Mouse (Mus musculus) MEL (cell line): ENCODE measurements around the gene Fcer1g. TPM values are rescaled to one million over a fixed set of nuclear protein-coding genes. Genes with fewer than 3 reads are reported as not detected.

Experiments used
- DNase-seq: peaks from one replicate; pipeline ENCODE4 v3.0.0; 2011; ENCODE audit warnings: low read depth, low spot score
- H3K27ac ChIP-seq: 2 replicates; pipeline ENCODE4 v1.5.1; 2012; ENCODE audit warnings: low read depth, mild to moderate bottlenecking, control low read depth, low read length, moderate library complexity; ENCODE audit not compliant: control insufficient read depth
- H3K27me3 ChIP-seq, 2 experiments: fragments of 150-350 bp in 1 of 2; sonication (generic) in 1 of 2; 2 replicates each; pipeline ENCODE4 v1.6.1; 2012; ENCODE audit warnings: low read length in 2 of 2, mild to moderate bottlenecking in 2 of 2, improper control_type of control experiment in 1 of 2, moderate library complexity in 1 of 2; ENCODE audit not compliant: insufficient read depth in 2 of 2, control insufficient read depth in 1 of 2
- H3K36me3 ChIP-seq, 2 experiments: 2 replicates each; pipeline ENCODE4 v1.6.1; 2012 to 2014; ENCODE audit warnings: low read length in 2 of 2, improper control_type of control experiment in 1 of 2, inconsistent platforms in 1 of 2, mild to moderate bottlenecking in 1 of 2; ENCODE audit not compliant: insufficient read depth in 2 of 2, control insufficient read depth in 1 of 2
- H3K4me1 ChIP-seq, 2 experiments: fragments of 150-350 bp in 1 of 2; sonication (generic) in 1 of 2; 2 replicates each; pipeline ENCODE4 v1.6.1; 2012; ENCODE audit warnings: low read length in 2 of 2, improper control_type of control experiment in 1 of 2, mild to moderate bottlenecking in 1 of 2; ENCODE audit not compliant: insufficient read depth in 2 of 2, control insufficient read depth in 1 of 2
- H3K4me3 ChIP-seq, 2 experiments: fragments of 150-350 bp in 1 of 2; sonication (generic) in 1 of 2; 2 replicates each; pipeline ENCODE4 v1.5.1; 2012; ENCODE audit warnings: low read depth in 2 of 2, low read length in 2 of 2, mild to moderate bottlenecking in 2 of 2, moderate library complexity in 2 of 2, control low read depth in 1 of 2, improper control_type of control experiment in 1 of 2; ENCODE audit not compliant: control insufficient read depth in 1 of 2, insufficient read depth in 1 of 2
- H3K79me2 ChIP-seq: 2 replicates; pipeline ENCODE4 v1.6.1; 2012; ENCODE audit warnings: mild to moderate bottlenecking, low read length, moderate library complexity; ENCODE audit not compliant: control insufficient read depth, poor library complexity, insufficient read depth
- H3K9ac ChIP-seq: 2 replicates; pipeline ENCODE4 v1.6.1; 2012; ENCODE audit warnings: low read depth, mild to moderate bottlenecking, control low read depth, low read length, moderate library complexity; ENCODE audit not compliant: control insufficient read depth, poor library complexity, severe bottlenecking
- H3K9me3 ChIP-seq: fragments of 150-350 bp; sonication (generic); replicated peaks from 2 replicates; pipeline ENCODE4 v1.6.1; 2012; ENCODE audit warnings: mild to moderate bottlenecking, low read length, improper control_type of control experiment, moderate library complexity; ENCODE audit not compliant: insufficient read depth
- CHD2 ChIP-seq: IDR thresholded peaks from 2 replicates; pipeline ENCODE4 v1.6.1; 2011; ENCODE audit warnings: low read length, improper control_type of control experiment
- CTCF ChIP-seq, 3 experiments: IDR thresholded peaks in 2 of 3; conservative IDR thresholded peaks in 1 of 3; 2 replicates each; pipeline ENCODE4 v1.5.1; 2011 to 2012; ENCODE audit warnings: low read length in 3 of 3, low read depth in 2 of 3, mild to moderate bottlenecking in 2 of 3, improper control_type of control experiment in 1 of 3, inconsistent platforms in 1 of 3, mixed read lengths in 1 of 3, moderate library complexity in 1 of 3; ENCODE audit not compliant: control insufficient read depth in 1 of 3, insufficient read depth in 1 of 3, poor library complexity in 1 of 3, severe bottlenecking in 1 of 3
- E2F4 ChIP-seq: IDR thresholded peaks from 2 replicates; pipeline ENCODE4 v1.6.1; 2011; ENCODE audit warnings: low read depth, low read length, improper control_type of control experiment, borderline replicate concordance
- ELF1 ChIP-seq: IDR thresholded peaks from 2 replicates; pipeline ENCODE4 v1.6.1; 2014; ENCODE audit warnings: low read depth, mild to moderate bottlenecking, inconsistent platforms, low read length, improper control_type of control experiment, moderate library complexity
- EP300 ChIP-seq, 2 experiments: IDR thresholded peaks; 2 replicates each; pipeline ENCODE4 v1.6.1; 2011; ENCODE audit warnings: improper control_type of control experiment in 2 of 2, low read length in 2 of 2, low read depth in 1 of 2, mild to moderate bottlenecking in 1 of 2
- GABPA ChIP-seq: IDR thresholded peaks from 2 replicates; pipeline ENCODE4 v1.6.1; 2012; ENCODE audit warnings: low read depth, mild to moderate bottlenecking, inconsistent platforms, low read length, improper control_type of control experiment, moderate library complexity
- HCFC1 ChIP-seq: IDR thresholded peaks from 2 replicates; pipeline ENCODE4 v1.6.1; 2012; ENCODE audit warnings: low read depth, mild to moderate bottlenecking, inconsistent platforms, low read length, improper control_type of control experiment, moderate library complexity
- JUND ChIP-seq: IDR thresholded peaks from 2 replicates; pipeline ENCODE4 v1.6.1; 2011; ENCODE audit warnings: low read depth, mild to moderate bottlenecking, improper control_type of control experiment, low read length
- MAFK ChIP-seq: IDR thresholded peaks from 2 replicates; pipeline ENCODE4 v1.6.1; 2011; ENCODE audit warnings: low read depth, mild to moderate bottlenecking, low read length, improper control_type of control experiment, borderline replicate concordance
- MAX ChIP-seq: IDR thresholded peaks from 2 replicates; pipeline ENCODE4 v1.6.1; 2011; ENCODE audit warnings: low read length, improper control_type of control experiment
- MAZ ChIP-seq: IDR thresholded peaks from 2 replicates; pipeline ENCODE4 v1.6.1; 2012; ENCODE audit warnings: low read depth, mild to moderate bottlenecking, inconsistent platforms, low read length, improper control_type of control experiment
- MEF2A ChIP-seq: IDR thresholded peaks from 2 replicates; pipeline ENCODE4 v1.6.1; 2014; ENCODE audit warnings: low read depth, mild to moderate bottlenecking, inconsistent platforms, low read length, improper control_type of control experiment; ENCODE audit not compliant: poor library complexity, insufficient replicate concordance, severe bottlenecking; ENCODE audit errors: extremely low read depth
- MYB ChIP-seq: IDR thresholded peaks from 2 replicates; pipeline ENCODE4 v1.6.1; 2011; ENCODE audit warnings: mild to moderate bottlenecking, low read depth, low read length, improper control_type of control experiment
- NRF1 ChIP-seq: IDR thresholded peaks from 2 replicates; pipeline ENCODE4 v1.6.1; 2014; ENCODE audit warnings: low read depth, mild to moderate bottlenecking, inconsistent platforms, low read length, improper control_type of control experiment, moderate library complexity; ENCODE audit not compliant: poor library complexity, insufficient read depth, severe bottlenecking
- POLR2A ChIP-seq, 2 experiments: IDR thresholded peaks; 2 replicates each; pipeline ENCODE4 v1.6.1; 2011 to 2012; ENCODE audit warnings: low read length in 2 of 2, mild to moderate bottlenecking in 2 of 2, control low read depth in 1 of 2, improper control_type of control experiment in 1 of 2, low read depth in 1 of 2, moderate library complexity in 1 of 2; ENCODE audit not compliant: control insufficient read depth in 1 of 2, insufficient read depth in 1 of 2, poor library complexity in 1 of 2
- POLR2AphosphoS2 ChIP-seq: IDR thresholded peaks from 2 replicates; pipeline ENCODE4 v1.6.1; 2011; ENCODE audit warnings: low read length, improper control_type of control experiment
- POLR2AphosphoS5 ChIP-seq: IDR thresholded peaks from 2 replicates; pipeline ENCODE4 v1.6.1; 2012; ENCODE audit warnings: low read depth, borderline replicate concordance, mild to moderate bottlenecking, inconsistent platforms, low read length, moderate library complexity, mixed read lengths
- RCOR1 ChIP-seq: IDR thresholded peaks from 2 replicates; pipeline ENCODE4 v1.6.1; 2012; ENCODE audit warnings: low read depth, mild to moderate bottlenecking, inconsistent platforms, low read length, improper control_type of control experiment
- SIN3A ChIP-seq: IDR thresholded peaks from 2 replicates; pipeline ENCODE4 v1.6.1; 2012; ENCODE audit warnings: low read length, improper control_type of control experiment, inconsistent platforms
- SMC3 ChIP-seq: IDR thresholded peaks from 2 replicates; pipeline ENCODE4 v1.6.1; 2011; ENCODE audit warnings: low read depth, low read length, improper control_type of control experiment
- TAL1 ChIP-seq: IDR thresholded peaks from 2 replicates; pipeline ENCODE4 v1.6.1; 2012; ENCODE audit warnings: mild to moderate bottlenecking, inconsistent platforms, low read length, moderate library complexity, mixed read lengths
- TCF12 ChIP-seq: IDR thresholded peaks from 2 replicates; pipeline ENCODE4 v1.6.1; 2014; ENCODE audit warnings: low read depth, mild to moderate bottlenecking, inconsistent platforms, low read length, improper control_type of control experiment, moderate library complexity
- UBTF ChIP-seq: IDR thresholded peaks from 2 replicates; pipeline ENCODE4 v1.6.1; 2012; ENCODE audit warnings: low read depth, mild to moderate bottlenecking, inconsistent platforms, low read length, improper control_type of control experiment, moderate library complexity, borderline replicate concordance; ENCODE audit not compliant: insufficient read depth
- USF1 ChIP-seq: IDR thresholded peaks from 2 replicates; pipeline ENCODE4 v1.6.1; 2014; ENCODE audit warnings: low read depth, mild to moderate bottlenecking, inconsistent platforms, low read length, improper control_type of control experiment, moderate library complexity
- USF2 ChIP-seq, 2 experiments: IDR thresholded peaks; 2 replicates each; pipeline ENCODE4 v1.6.1; 2011 to 2012; ENCODE audit warnings: improper control_type of control experiment in 2 of 2, low read length in 2 of 2, borderline replicate concordance in 1 of 2, inconsistent platforms in 1 of 2, low read depth in 1 of 2, mild to moderate bottlenecking in 1 of 2; ENCODE audit not compliant: insufficient read depth in 1 of 2
- ZMIZ1 ChIP-seq: IDR thresholded peaks from 2 replicates; pipeline ENCODE4 v1.6.1; 2012; ENCODE audit warnings: low read depth, mild to moderate bottlenecking, inconsistent platforms, low read length, improper control_type of control experiment, moderate library complexity
- polyA plus RNA-seq, 2 experiments: library from polyadenylated mRNA; stranded (reverse) in 1 of 2; unstranded in 1 of 2; fragments of >175 nt in 1 of 2; fragments of >200 nt in 1 of 2; gene quantifications; 2 replicates each; pipeline versions ENCODE4 v1.2.1 to v1.2.4; 2012; ENCODE audit warnings: low replicate concordance in 2 of 2, low read depth in 1 of 2; ENCODE audit not compliant: insufficient read length in 2 of 2, insufficient read depth in 1 of 2, missing spikeins in 1 of 2
- total RNA-seq: library from RNA; depleted of rRNA; stranded (reverse); fragments of 300-350 nt; gene quantifications from 2 replicates; pipeline ENCODE4 v1.2.3, GENCODE M21; 2012

Fcer1g gene
- total and polyA plus RNA-seq, 3 experiments: 0.62 to 1.1 TPM; not detected in 1

DNA sequence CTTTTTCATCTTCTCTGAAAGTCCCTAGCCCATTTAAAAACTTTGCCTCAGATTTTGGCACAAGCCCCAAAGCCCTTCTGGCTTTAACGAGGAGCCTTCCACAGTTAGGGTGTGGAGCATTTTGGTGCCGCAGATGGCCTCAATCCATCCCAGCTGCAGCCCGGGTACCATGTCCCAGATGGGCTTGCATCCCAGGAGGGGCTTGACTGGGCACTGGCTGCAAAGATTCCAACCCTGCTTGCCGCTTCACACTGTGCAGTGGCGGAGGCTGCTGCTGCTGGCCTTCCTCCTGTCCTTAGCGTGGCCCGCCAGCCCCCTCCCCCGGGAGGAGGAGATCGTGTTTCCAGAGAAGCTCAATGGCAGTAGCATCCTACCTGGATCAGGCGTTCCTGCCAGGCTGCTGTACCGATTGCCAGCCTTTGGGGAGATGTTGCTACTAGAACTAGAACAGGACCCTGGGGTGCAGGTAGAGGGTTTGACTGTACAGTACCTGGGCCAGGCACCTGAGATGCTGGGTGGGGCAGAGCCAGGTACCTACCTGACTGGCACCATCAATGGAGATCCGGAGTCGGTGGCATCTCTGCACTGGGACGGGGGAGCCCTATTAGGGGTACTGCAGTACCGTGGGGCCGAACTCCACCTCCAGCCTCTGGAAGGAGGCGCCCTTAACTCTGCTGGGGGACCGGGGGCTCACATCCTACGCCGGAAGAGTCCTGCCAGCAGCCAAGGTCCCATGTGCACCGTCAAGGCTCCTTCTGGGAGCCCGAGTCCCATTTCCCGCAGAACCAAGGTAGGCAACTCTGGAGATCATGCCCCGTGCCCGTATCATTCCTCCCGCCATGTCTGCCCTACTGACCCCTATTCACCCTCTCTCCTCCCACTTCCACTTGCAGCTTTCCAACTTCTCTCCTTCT, 16.8 kb upstream of the Fcer1g start, which contains the start of gene Ndufs2:
TSS of gene Ndufs2 (minus strand) at position 709 of the 914 bp plus-strand sequence.
- H3K9me3 ChIP-seq: no peaks in the 10 kb centered on the region
- no peak within 1 kb of the TSS for H3K4me3 ChIP-seq

DNA sequence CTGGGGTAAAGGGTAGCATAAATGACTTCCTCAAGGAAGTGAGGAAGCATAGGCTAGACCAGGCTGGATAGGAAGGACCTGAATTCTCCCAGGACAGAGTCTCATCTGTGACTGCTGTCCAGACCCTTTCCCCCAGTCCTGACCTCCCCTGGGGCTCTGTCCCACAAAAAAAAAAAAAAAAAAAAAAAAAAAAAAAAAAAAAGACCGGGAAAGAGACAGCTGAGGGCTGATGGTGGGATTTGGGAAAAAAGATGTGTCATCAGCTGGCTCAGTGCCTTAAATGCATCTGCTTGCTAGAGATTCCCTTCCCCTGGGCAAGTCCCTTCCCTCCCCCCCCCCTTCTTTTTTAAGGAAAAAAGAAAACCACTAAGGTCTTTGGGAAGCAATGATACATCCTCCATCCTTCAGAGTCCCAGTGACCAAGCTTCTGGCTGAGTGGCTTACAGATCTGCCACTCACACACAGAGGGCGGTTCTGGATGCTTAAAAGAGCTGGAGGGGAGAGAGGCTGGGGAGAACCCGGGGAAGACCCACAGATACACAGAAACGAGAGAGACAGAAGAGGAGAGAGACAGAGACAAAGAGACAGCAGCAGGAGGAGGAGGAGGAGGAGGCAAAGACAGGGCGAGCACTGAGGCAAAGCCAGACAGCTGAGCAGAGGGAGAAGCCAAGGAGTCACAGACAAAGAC, 15.9 kb upstream of the Fcer1g start, which contains the start of gene Adamts4:
TSS of gene Adamts4 (plus strand) at position 509 of the 688 bp plus-strand sequence.
- no peak within 1 kb of the TSS for H3K27ac ChIP-seq
- peaks cover 0 to 9% of the 10 kb centered on the region in 2 experiments; a peak in 2 of 4 replicates for H3K36me3 ChIP-seq
- H3K4me3 ChIP-seq: no peak within 1 kb of the TSS
- TF ChIP-seq MAX: no peak
- TF ChIP-seq GABPA: no peak
- TF ChIP-seq CHD2: no peak
- no peak for TF ChIP-seq CTCF (IDR thresholded peaks at IDR 0.05 in 2 of 3, conservative IDR thresholded peaks at IDR 0.05 in 1 of 3; ENCODE audit: control insufficient read depth in 1 of 3, insufficient read depth in 1 of 3, low read depth in 2 of 3, low read length in 3 of 3, poor library complexity in 1 of 3, severe bottlenecking in 1 of 3)
- TF ChIP-seq POLR2A (IDR thresholded peaks at IDR 0.05; ENCODE audit: control insufficient read depth in 1 of 2, insufficient read depth in 1 of 2, low read depth in 1 of 2, low read length in 2 of 2, poor library complexity in 1 of 2): no peak
- no peak for TF ChIP-seq SIN3A
- TF ChIP-seq RCOR1: no peak
- TF ChIP-seq POLR2AphosphoS5: no peak
- TF ChIP-seq TAL1: no peak
- TF ChIP-seq MAFK: no peak
- no peak for TF ChIP-seq TCF12
- TF ChIP-seq HCFC1: no peak
- TF ChIP-seq MAZ: no peak
- no peak for TF ChIP-seq USF2 (IDR thresholded peaks at IDR 0.05; ENCODE audit: borderline replicate concordance in 1 of 2, insufficient read depth in 1 of 2, low read depth in 1 of 2, low read length in 2 of 2)
- TF ChIP-seq POLR2AphosphoS2: no peak
- TF ChIP-seq EP300 (IDR thresholded peaks at IDR 0.05; ENCODE audit: low read depth in 1 of 2, low read length in 2 of 2): no peak
- no peak for TF ChIP-seq JUND
- TF ChIP-seq NRF1: no peak
- TF ChIP-seq ELF1: no peak
- DNase-seq: no peak
- no peaks in the 10 kb centered on the region for H3K9me3 ChIP-seq
- H3K27me3 ChIP-seq: peaks cover 0 to 3% of the 10 kb centered on the region in 2 experiments; a peak in 1 of 4 replicates
- peaks cover 11% of the 10 kb centered on the region for H3K79me2 ChIP-seq
- no peak within 1 kb of the TSS for H3K9ac ChIP-seq
- peaks cover 2 to 20% of the 10 kb centered on the region in 2 experiments; a peak in 3 of 4 replicates for H3K4me1 ChIP-seq

More for the DNA sequence above, 16.8 kb upstream of the Fcer1g start, which contains the start of gene Ndufs2:
- peaks cover 2 to 15% of the 10 kb centered on the region in 2 experiments; a peak in 3 of 4 replicates for H3K4me1 ChIP-seq
- H3K9ac ChIP-seq: no peak within 1 kb of the TSS
- peaks cover 0 to 3% of the 10 kb centered on the region in 2 experiments; a peak in 1 of 4 replicates for H3K27me3 ChIP-seq
- H3K27ac ChIP-seq: no peak within 1 kb of the TSS
- TF ChIP-seq USF1 (no peak), EP300 (IDR thresholded peaks at IDR 0.05; ENCODE audit: low read depth in 1 of 2, low read length in 2 of 2) (no peak), MEF2A (no peak), POLR2AphosphoS5 (no peak), SMC3 (no peak), UBTF (no peak), E2F4 (no peak), ZMIZ1 (no peak), USF2 (IDR thresholded peaks at IDR 0.05; ENCODE audit: borderline replicate concordance in 1 of 2, insufficient read depth in 1 of 2, low read depth in 1 of 2, low read length in 2 of 2) (no peak), TAL1 (no peak), MYB (no peak), MAX (no peak)
- DNase-seq: no peak
- peaks cover 9% of the 10 kb centered on the region for H3K79me2 ChIP-seq
- H3K36me3 ChIP-seq: peaks cover 0 to 4% of the 10 kb centered on the region in 2 experiments; a peak in 2 of 4 replicates
